Mouse (Mus musculus) liver, adult 2 months (tissue): ENCODE data around the gene Gpr45.

Experiments used
- CTCF ChIP-seq: fragments of 200-500 bp; IDR thresholded peaks from 2 replicates; pipeline ENCODE4 v1.5.1; 2011; ENCODE audit warnings: low read depth, low read length, control low read depth
- POLR2A ChIP-seq: fragments of 200-500 bp; IDR thresholded peaks from 2 replicates; pipeline ENCODE4 v1.6.1; 2011; ENCODE audit warnings: low read length, control low read depth; ENCODE audit not compliant: insufficient read depth; ENCODE audit errors: extremely low read depth

GRCm38 (mm10) chr1:43046990-43047389 lies 94.3 kb downstream of the Gpr45 start:
- TF ChIP-seq CTCF (no peak), POLR2A (no peak)
